Mouse (Mus musculus): ENCODE data around the gene Il1r1.
A peak's percentile ranks its signal among the peaks of the same experiment; 100 is the strongest.

The Il1r1 gene

DNA sequence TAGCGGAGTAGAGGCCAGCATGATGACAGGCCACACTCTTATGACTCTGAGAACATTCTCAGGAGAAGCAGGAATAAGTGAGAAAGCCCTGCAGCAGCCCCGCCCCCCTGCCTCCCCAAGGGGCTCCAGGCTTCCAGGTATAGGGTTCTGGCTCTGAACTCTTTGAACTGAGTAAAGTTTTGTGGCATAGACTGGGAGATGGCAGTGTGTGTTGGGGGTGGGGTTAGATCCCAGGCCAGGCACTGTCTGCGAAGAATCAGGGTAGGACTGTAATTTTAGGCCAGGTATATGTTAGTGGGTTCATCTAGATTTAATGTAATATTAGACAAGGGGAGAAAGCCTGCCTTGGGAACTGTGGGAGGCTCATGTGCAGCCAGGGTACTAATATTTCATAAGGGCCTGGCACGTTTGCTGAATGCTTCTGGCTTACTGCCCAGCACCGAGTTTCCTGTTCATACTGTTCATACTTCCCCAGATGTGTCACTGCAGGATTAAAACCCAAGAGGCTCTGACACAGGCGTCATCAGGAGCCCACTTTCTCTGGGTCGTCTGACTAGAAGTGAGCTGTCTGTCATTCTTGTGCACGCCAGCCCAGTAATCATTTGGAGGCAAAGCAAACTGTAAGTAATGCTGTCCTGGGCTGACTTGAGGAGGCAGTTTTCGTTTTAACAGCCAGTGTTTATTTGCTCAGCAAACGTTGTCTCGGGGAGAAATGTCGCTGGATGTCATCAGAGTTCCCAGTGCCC, at the start of gene Il1r1:
Gene Il1r1, plus strand, starts transcription at position 542 of the 746 bp plus-strand sequence.
- peak; percentile 18 for DNase-seq

DNA sequence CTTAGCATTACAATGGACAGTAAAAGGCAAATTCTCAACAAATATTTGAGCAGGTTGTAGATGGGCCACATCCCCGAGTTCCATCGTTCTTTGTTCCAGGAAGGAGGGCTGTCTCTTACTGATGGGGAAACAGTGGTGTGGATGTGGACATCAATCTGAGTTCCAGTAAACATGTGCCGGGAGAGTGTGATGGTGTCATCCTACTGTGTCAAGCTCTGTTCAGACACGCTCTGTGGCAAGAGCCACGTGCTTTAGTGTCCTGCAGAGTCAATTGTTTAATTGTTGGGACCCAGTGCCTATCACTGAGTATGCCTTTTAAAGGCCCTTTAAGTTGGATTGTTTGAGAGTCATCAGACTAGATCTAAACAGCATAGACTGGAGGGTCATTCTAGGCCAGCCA, 49.8 kb upstream of the Il1r1 start:
- DNase-seq = no peak

- no peak for DNase-seq
Observed at GRCm38 (mm10) chr1:40175797-40176196, 49.1 kb upstream of the Il1r1 start.

DNA sequence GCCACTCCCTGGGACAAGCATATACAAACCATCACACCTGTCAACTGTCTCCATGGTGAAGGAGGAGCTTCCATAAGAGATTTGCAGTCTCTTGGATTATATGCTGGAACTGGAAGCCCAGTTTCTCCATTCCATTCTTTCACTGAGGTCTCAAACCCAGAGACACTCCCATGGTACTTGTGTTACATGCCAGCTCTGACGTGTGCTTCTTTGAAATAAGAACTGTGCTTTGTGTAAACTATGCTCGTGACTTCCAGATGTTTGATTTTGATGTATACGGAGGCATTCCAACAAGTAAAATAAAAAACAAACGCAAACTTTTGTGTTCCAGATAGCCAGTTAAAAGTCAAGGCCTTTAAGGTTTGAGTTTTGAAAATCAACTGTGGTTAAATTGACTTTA, 45.8 kb upstream of the Il1r1 start:
- no peak for DNase-seq

DNA sequence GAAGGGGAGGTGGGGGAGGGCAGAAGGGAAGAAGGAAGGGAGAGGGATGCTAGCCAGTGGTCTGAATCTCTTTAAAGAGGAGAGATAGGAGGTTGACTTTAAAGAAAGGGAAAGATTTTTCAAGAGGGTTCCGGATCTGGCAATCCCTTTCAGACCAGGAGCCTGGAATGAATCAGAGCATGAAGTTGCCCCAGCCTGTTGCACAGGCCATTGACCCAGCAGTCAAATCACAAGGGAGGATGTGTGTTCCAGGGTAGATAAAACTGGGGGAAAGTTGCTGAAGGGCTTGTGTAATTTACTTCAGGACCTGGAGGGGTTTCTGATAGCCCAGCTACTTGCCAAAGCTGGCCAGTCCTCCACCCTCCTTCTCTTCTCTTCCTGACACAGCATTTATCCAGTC, 45.4 kb upstream of the Il1r1 start:
- no peak for DNase-seq

DNA sequence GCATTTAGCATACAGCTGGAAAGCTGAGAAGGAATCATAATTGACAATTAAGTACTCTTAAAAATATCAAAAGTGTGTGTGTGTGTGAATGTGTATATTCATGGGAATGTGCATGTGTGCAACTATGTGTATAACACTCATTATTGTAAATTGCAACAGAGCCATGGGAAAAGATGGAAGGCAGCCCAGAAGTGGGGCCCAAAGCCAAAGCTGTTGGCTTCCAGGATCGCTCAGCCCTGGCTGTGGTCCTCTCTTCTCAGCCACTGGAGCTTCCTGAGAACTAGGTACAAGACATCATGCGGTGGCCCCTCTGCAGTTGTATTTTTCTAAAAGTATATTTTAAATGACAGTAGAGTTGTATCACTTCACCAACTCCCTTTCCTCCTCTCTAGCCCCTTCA, 44.0 kb upstream of the Il1r1 start:
- no peak for DNase-seq

DNA sequence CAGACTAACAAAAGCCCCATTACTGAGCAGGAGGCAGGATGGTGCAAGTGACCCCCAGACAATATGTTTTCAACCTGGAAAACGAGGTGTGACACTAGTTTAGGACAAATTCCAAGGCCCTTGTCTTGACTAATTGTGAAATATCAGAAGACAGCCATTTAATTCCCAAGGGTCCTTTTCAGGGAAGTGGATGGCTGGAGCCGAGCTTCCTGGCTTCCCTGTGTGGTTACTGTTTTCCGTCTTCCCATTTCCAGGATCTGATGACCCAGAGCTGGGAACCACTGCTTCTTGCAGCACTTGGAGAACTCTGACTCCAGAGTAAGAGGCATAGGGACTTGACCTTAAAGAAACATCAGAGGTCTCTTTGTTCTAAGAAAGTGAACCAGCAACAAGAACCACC, 43.2 kb upstream of the Il1r1 start:
- DNase-seq = no peak

DNA sequence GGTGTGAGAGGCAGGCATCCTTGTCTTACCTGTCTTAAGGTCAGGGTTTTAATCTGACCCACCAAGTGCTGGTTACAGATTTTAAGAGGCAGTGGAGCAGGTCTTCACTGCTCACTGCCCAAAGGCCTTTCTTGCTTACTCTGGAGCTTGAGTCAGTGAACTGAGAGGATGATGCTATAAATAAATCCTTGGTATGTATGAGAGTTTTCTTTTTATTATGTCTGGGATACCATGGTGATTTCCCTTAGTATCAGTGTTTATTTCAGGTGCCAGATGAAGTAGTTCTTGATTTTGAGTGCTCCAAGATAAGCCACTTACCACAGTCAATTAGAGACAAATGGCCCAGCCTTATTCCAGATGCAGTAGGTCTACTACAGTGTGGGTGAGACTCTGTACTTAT, 41.5 kb upstream of the Il1r1 start:
- DNase-seq = no peak

DNA sequence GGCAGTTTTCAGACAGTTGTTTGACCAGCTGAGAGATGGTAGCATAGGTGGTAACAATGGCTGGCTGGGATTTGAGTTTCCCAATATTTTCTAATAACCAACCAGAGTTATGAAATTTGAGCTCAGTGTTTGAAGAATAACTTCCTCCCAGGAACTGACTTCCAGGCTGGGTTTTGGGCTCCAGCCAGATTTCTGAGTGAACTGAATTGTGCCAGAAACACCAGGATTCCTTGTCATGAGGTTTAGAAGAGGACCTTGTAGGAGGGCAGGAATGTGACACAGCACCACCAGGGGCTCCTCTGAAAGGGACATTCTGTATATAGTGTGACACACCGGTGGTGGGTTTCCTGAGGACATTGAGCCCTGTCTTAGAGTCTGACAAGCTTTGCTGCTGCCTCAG, 36.9 kb upstream of the Il1r1 start:
- no peak for DNase-seq

DNA sequence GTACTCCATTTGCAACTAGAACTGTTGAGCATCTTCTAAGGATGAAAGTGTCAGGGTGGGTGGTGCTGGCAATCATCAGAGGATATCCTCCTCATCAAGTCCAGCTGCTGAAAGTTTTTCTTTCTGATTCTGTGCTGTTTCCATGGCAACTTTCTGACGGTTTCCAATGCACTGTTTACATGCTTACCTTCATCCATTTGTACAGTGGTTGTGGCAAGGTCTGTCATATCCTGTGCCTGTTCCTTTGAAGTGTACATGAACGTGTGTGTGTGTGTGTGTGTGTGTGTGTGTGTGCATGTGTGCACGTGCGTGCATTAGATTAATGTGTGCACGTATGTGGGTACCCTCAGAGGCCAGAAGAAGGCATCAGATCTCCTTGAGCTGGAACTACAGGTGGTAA, 34.9 kb upstream of the Il1r1 start:
- no peak for DNase-seq

GRCm38 (mm10) chr1:40190837-40191236, 34.0 kb upstream of the Il1r1 start:
- DNase-seq = no peak

DNA sequence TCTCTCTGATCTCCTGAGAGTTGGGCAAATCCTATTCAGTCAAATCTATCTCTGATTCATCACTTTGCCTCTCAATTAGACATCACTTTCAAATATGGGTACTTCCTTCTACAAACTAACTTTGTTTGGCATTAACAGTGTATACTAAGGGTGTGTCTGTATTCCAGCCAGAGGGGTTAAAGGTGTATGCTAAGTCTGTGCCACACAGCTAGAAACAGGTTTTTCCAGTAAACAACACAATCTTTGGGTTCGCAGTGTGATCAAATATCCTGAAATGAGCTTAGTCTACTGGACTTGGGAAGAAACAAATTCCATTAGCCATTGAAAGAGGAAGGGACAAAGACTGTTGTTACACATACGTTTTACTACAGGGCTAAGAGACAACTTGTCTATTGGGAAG, 30.6 kb upstream of the Il1r1 start:
- DNase-seq = no peak

- DNase-seq = no peak
Observed at GRCm38 (mm10) chr1:40213337-40214159, 11.3 kb upstream of the Il1r1 start.

- no peak for DNase-seq
Observed at GRCm38 (mm10) chr1:40217521-40217920, 7.4 kb upstream of the Il1r1 start.

GRCm38 (mm10) chr1:40218603-40219002, 6.3 kb upstream of the Il1r1 start:
- DNase-seq = no peak

DNA sequence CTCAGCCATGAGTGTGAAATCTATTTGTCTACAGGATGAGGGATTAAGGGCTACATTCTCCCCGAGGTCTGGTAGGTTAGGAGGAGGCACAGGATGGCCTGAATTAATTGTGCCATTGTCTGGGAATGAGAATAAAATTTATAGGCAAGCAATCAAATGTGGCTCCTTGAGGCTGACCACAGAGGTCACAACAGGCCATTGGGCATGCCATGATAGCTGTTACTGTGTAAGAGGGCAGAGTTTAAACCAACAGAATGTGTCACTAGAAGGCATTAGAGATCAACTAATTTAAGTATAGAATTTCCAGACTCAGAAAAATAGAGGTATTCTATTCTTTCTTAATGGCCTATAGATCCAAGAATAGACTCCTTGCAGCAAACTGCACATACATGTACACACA, 4.3 kb upstream of the Il1r1 start:
- no peak for DNase-seq

- no peak for DNase-seq
Observed at GRCm38 (mm10) chr1:40221864-40222263, 3.0 kb upstream of the Il1r1 start.

DNA sequence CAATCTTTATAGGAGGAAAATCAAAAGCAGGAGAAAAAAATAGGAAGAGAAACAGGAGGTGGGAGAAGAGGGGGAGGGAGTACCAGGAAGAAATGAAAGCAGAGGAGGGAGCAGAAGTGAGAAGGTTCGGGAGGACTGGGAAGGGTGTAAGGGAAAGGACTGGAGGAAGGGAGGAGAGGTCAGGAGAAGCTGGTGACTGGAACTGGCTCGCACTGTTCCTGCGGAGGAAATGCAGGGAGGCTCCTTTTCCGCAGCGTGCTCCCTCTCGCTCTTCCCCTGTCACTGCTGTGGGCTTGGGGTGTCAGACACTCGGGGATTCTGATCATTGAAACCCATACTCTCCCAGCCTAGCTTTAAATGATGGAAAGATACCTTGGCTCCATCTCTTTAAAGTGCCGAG, 2.2 kb upstream of the Il1r1 start:
- no peak for DNase-seq

GRCm38 (mm10) chr1:40223591-40223990, 1.3 kb upstream of the Il1r1 start:
- no peak for DNase-seq

DNA sequence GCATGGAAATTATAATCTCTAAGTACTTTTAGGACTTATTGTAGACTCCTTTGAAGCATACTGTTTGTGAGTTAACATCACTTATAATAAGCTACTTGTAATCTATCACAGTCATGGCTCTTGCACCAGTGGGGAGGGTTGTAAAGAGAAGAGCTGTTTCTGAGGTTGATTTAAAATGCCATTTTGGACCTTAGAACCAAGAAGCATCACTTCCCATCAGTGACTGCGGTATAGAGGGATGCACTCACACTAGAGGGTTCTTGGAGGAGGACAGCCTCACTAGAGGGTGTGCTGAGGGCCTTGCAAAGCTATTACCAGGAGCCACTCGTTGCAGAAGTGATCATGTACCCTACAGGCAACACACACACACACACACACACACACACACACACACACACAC, 700 bp downstream of the Il1r1 start:
- DNase-seq = no peak

- no peak for DNase-seq
Observed at GRCm38 (mm10) chr1:40229033-40229432, 4.2 kb downstream of the Il1r1 start.

- DNase-seq = no peak
Observed at GRCm38 (mm10) chr1:40229771-40230280, 4.9 kb downstream of the Il1r1 start.

DNA sequence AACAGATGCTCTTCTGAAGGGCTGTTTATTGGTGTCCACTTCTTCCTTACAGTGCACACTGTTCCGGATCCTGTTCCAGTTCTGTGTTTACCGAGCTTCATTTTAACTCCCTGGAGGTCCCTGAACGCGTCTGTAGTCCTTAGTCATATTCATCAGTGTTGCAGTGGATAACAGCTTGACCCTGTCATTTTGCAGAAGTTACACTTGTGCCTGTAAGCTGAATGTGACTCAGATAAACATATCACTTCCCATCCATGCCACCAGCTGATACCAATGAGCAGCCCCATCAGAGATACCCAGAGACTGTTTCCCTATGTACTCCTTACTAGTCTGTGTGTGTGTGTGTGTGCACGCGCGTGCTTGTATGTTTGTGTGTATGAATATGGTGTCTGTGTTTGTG, 5.5 kb downstream of the Il1r1 start:
- no peak for DNase-seq

DNA sequence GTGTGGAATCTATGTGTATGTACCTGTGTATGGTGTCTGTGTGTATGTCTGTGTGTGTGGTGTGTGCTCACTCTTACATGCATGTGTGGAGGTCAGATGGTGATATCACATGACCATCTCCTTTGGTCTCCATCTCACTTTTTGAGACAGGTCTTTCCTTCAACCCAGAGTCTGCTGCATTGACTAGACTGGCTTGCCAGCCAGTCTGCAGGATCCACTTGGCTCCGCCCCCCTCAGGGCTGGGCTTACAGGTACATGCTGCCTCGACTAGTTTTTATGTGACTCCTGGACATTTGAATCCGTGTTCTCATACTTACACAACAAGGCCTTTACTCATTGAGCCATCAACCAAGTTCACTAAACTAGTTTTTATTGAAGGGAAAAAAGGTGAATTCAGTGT, 6.2 kb downstream of the Il1r1 start:
- DNase-seq = no peak
